Mouse (Mus musculus): ENCODE results near the gene Asap2.

Asap2 gene

DNA sequence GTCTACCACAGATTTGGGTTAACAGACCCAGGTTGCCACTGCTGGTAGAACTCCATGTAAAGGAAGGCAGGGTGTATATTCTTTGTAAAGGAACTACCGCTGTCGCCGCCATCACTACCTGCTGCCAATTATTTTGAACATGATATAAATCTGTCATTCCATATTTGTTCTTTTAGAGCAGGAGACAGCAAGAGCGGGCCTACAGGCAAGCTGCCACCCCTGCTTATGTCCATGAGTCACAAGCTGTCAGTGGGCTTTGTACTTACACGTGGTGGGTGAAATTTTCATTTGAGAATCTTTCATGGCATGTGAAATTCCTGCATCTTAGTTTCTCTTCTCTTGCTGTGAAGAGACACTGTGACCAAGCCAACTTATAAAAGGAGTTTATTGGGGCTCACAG lies 273.0 kb downstream of the Asap2 start:
- DNase-seq (ENCODE audit: low read depth, low spot score): no peak

DNA sequence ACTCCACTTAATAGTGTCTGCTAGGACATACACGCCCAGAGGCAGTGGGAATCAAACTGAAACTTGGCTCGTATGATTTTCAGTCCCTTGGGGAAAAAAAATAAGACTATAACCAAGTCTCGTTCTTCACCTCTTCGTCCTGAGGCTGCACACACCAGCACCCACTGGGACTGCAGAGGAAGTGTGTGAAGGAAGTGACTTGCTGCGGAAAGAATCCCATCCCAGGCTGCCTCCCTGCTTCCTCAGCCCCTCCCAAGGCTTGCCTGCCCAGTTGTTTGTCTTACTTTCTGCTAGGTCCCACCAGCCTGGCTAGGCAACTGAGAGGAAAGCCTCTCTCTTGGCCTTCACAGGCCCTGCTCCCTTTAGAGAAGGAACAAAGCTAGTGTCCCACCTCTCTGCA lies 274.0 kb downstream of the Asap2 start:
- no peak for DNase-seq (ENCODE audit: low read depth, low spot score)

DNA sequence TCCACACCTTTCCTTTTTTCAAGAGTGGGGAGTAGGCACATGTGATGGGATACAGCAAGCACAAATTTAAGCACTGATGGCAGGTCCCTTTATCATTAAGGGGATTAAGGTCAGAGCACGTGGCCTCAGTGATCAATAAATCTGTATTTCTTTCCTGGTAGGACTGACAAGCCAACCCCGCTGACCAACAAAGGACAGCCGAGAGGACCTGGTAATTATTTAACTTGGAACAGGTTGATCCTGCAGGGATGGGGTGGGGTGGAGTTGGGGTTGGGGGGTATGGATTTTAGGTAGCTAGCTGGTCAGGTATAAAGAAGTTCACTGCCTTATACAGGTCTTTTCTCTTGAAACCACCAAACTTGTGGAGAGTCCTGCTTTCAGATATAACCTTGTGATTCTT lies 274.7 kb downstream of the Asap2 start:
- no peak for DNase-seq (ENCODE audit: low read depth, low spot score)

DNA sequence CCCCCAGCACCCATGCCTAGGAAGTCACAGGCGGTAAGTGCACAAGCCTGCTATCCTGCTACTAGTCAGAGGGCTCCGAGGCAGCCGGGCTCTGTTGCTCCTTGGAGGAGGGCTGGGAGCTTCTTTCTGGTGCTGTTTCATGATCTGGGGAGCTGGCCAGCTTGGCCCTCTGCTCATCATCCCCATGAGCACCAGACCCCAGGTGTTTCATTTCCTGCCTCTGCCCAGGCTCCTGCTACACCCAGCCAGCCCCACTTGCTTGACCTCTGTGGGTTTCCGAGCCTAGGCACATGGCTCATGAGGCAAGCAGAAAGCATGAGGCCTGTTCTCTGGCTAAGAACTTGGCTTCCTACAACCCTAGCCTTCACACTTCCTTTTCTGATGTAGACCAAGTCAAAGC lies 275.2 kb downstream of the Asap2 start:
- DNase-seq (ENCODE audit: low read depth, low spot score): no peak

DNA sequence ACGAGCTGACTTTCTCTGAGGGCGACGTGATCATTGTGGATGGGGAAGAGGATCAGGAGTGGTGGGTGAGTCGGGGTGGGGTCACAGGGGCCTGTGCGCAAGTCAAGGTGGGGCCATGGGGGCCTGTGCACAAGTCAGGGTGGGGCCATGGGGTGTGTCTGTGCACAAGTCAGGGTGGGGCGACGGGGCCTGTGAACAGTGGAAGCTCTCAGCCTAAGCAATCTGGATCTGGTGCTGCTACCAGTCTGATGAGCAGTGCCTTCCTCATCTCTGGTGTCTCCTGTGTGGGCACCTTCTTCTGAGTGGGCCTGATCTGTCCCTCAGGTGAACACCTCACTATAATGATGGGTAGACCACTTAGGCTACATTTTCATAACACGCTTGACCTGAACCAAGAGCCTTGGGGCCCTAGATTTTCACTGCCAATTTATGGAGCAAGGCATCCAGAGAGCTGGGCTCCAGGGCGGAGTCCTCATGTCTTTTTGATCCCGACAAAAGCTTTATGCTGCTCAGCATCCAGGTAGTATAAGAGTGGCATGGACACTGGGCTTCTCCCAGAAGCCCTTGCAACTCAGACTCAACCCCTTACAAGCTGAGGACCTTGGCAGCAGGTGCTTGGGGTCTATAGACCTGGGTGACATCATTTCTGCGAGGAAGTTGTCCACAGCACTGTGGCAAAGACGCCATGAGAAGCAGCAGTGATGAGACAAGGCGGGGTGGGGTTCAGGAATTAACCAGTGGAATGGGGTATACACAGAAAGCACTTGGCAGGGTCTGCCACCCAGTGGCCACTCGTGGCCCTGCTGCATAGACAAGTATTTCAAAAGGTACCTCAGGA lies 275.9 kb downstream of the Asap2 start:
- peak; percentile 73 for DNase-seq (ENCODE audit: low read depth, low spot score)

DNA sequence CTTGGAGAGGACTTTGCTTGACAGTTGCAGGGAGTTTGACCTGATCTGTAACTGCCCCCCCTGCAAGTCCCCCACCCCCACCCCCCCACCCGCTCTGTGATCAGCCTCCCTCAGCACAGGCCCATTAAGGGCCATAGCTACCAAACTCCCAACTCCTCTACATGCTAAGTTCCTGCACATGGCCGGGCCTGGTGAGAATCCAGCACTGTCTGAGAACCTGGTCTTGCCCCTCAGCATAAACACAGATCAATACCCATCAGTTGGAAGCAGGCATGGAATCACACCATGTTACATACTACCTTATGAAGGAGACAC lies 276.5 kb downstream of the Asap2 start:
- no peak for DNase-seq (ENCODE audit: low read depth, low spot score)

DNA sequence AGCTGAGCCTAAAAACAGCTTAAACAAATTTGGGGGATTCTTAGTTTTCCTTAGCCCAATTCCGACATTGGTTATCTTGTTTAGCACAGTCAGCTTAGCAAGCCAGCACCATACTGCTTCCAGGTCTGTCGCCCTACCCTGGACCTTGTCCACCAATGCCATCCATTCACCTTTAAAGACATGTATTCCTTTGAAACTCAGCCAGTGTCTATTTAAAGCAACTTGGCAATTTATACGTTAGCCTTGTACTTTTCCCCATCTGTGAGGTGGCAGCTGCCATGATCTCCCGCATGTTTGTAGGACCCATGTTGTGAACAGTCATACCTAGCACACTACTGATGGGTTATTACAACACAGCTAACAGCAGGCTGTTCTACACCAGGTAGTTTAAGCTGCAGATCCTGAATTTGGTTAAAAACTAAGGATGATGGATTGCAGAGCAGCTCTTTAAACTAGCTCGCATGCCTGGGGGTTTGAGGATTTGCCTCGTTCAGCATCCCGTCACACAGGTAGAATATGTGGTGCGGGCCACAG lies 277.9 kb downstream of the Asap2 start:
- no peak for DNase-seq (ENCODE audit: low read depth, low spot score)

DNA sequence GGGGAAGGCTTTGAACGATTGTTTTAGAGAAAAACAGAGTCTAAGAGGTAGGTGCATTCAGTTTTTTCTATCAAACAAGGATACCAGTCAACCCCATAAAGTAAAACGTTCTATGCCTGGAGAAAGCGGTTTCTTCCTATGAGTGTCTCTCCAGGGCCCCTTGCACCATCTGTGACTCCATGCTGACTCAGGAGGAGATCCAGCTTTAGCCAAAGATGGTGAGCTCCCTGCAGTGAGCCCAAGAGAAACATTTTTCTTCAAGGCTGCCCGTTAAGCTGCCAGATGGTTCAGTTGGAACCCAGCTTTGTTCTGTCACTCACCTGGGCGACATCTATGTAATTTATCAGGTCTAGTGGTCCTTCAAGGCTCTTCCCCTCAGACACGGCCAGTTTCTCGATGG lies 284.2 kb downstream of the Asap2 start:
- no peak for DNase-seq (ENCODE audit: low read depth, low spot score)

DNA sequence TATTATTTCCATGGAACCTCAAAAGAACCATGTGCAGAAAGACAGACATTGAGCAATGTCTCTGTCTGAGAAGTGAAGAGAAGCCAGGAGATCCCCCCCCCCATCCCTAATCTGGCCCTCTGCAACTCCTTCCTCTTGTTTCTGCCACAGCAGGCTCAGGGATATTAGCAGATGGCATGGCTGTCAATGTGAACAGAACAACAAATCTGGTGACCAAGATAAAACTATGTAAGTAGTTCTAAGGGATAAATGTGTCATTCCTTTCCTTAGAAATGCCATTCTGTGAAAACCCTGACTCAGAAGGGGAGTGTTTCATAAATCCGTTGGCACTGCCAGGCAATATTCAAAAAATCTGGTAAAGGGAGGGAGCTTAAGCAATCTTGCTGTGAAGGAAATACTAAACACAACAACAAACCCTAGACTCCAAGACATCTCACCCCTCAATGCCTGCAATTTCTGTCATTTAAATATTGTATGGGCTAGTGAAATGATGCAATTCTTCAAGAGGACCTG lies 287.1 kb downstream of the Asap2 start:
- DNase-seq (ENCODE audit: low read depth, low spot score): no peak

DNA sequence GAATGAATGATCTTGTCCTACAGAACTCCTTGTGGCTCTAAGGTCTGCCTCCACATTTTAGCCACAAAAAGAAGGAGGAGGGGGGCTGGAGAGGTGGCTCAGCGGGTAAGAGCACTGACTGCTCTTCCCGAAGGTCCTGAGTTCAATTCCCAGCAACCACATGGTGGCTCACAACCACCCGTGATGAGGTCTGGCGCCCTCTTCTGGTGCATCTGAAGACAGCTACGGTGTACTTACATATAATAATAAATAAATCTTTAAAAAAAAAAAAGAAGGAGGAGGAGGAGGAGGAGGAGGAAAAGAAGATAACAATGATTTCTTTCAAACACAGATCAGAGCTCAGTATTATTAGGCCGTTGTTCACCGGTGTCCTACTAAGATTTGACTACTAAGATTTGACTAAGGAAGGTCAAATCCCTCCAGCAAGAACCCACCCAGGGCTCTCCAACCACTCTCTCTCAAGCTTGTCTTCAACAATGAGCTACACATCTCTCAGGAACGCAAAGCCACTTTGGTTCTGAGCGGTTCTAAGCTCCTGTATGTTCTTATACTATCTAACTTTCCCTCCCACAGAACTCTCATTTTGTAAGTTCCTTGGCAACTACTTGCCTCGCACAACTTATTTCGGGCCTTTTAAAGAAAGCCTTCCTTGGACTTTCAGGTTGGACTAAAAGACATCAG lies 294.6 kb downstream of the Asap2 start, which contains the start of gene Cpsf3:
Gene Cpsf3 (plus strand): TSS at position 631 of the 681 bp plus-strand sequence.
- DNase-seq (ENCODE audit: low read depth, low spot score): no peak

DNA sequence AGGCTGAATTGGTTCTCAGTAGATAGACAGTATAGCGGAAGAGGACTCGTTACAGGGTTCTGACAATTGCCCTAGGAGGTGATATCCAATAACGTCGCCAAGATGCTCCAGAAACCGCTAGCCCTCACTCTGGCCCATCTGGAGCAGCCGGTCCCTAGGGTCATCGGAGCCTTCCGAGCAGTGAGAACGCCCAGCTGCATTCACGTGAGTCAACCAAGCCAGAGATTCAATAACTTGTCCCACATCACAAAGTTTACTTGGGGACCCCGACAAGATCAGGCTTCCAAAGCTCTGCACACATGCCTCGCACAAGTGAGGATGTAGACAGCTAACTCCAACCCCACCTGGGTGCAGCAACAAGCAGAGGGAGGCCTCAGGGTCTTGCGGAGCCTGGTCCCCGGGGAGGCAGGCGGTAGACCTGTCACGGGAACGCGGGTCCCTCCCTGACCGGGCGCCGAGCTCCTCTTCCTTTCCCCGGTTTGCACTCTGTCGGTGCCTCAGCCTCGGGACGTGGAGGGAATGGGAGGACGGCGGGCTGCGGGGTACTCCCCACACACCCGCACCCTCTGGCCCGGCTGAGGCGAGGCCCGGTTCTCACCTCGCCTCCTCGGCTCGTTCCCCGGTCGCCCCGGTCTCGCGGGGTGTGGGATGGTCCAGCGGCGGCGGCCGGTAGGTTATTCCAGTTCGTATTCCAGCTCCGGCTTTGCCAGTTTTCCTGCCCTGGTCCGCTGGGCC lies 295.4 kb downstream of the Asap2 start:
- peak; percentile 14 for DNase-seq (ENCODE audit: low read depth, low spot score)

DNA sequence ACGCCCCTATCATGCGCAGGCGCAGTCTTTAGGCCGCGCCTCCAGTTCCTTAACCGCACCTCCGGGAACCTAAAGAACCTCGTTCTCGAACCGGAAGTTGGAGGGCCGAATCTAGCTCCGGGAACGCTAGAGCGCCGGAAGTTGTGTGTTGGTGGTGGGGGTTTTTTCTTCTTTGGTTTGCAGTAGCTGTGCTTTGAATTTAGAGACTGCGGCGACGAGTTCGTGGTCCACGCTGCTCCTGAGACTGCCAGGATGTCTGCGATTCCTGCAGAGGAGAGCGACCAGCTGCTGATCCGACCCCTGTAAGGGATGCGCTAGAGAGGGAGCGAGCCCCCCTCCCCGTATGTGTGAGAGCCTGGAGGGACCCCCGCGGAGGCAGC lies 296.0 kb downstream of the Asap2 start, which contains the start of gene Itgb1bp1:
Gene Itgb1bp1 (minus strand): TSS at position 42 of the 380 bp plus-strand sequence.
- DNase-seq (ENCODE audit: low read depth, low spot score): peak; percentile 99

DNA sequence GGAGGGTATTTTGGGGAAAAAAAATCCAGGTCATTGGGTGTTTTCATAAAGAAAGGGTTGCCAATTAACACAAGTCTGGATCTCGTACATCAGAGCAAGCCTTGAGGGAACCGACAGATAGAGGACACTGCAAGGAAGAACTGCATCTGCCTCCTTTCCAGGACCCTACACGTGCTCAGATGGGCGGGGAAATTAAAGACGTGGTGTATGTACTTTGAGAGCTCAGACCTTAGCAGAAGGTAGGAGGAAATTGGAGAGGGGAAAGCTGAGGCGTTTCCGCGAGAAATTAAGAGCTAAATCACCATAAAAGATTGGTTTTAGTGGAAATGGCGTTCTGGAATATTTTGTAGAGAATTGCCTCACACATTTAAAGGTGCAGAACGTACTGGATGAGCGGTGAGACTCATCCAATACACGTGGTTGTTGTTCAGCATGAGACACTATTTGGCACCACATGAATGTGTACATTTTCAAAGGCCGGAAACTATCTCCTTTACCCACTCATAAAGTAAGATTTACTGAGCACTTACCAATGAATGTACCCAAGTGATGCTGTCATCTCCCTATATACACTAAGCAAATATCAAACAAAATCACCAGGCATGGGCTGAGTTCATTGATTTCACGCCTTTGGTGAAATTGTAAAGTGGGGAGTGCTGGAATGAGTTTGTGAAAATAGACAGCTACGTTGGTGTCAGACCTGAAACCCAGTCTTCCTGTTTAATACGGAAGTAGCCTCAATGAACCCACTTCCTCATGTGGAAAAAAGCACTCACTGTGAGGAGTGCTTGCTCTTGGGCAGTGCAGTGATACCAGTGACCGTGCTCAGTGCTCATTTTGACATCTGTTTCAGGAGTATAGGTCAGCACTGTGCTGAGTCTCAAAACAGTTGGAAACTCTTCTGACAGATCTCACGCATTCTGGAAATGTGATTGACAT lies 296.7 kb downstream of the Asap2 start:
- peak; percentile 32 for DNase-seq (ENCODE audit: low read depth, low spot score)

DNA sequence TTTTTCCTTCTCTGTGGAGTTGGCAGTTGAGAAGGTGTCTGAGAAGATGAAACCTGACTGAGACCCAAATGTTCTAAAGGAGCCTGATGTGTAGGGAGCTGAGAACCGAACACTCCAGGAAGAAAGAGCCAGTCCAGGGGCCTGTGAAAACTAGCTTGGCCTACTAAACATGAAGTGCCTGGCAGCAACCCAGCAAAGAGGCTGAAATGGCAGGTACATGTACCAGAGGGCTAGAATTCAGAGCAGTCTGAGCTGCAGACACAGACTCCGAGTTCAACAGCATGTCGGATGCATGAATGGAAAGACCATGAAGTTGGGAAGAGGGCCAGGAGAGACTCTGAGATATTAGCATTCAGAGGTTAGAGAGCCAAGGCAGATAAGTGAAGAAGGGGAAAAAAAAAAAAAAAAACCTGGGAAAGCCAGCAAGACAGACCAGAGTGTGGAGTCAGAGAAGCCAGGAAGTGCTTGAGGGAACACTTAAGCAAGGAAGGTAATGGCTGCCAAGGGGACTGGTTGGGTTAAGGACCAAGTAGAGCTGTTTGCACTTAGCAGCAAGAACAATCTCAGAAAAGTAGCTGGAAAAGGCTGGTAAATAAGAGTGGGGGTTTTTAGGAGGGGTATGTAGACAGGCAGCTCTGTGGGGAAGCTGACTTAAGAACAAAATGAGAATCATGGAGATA lies 298.6 kb downstream of the Asap2 start:
- DNase-seq (ENCODE audit: low read depth, low spot score): no peak

DNA sequence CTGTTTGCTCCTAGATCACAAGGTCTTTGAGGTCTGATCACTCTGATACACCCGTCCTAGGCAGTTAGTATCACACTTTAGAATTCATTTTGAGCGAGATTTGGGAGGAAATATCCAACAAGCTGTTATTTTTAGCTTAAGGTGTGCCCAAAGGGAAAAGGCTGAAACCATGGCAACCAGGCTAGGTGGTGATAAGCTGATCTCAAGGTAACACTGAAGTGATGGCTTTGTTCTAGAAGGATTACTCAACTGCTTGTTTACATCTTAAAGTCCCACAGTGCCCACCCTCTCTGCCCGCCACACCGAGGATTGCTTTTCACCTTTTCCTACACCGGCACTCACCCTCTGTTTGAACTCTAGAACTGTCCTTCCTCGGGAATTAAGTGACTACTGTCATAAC lies 299.4 kb downstream of the Asap2 start:
- DNase-seq (ENCODE audit: low read depth, low spot score): no peak

DNA sequence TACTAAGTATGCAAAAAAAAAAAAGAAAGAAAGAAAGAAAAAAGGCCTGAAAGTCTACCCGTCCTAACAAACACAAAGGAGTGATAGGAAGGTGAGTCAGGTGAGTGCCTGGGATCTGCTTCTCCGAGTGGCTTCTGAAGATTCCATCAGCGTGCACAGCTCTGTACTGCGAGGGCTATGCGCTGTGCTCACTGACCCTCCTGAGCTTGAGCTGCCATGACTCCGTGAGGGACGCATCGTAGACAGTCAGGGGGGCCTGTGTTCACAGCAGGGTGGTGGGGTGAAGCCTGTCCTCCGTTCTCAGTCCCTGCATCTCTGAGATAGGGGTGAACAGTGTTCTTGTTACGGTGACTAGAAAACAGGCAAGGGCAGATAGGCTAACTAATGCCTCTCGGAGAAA lies 308.6 kb downstream of the Asap2 start:
- DNase-seq (ENCODE audit: low read depth, low spot score): no peak

DNA sequence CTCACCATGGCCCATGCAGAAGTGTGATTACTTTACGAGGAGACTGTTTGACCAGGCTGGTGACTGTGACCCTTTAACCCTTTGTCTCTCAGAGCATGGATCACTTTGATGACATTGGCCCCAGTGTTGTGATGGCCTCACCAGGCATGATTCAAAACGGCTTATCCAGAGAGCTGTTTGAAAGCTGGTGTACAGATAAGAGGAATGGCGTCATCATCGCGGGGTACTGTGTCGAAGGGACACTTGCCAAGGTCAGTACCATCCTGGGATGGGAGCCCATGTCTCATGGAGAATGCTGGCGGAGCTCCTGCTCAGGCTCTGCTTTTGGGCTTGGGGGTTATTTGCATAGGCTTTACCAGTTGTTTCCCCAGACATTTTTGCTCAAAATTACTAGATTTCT lies 311.1 kb downstream of the Asap2 start:
- DNase-seq (ENCODE audit: low read depth, low spot score): no peak

DNA sequence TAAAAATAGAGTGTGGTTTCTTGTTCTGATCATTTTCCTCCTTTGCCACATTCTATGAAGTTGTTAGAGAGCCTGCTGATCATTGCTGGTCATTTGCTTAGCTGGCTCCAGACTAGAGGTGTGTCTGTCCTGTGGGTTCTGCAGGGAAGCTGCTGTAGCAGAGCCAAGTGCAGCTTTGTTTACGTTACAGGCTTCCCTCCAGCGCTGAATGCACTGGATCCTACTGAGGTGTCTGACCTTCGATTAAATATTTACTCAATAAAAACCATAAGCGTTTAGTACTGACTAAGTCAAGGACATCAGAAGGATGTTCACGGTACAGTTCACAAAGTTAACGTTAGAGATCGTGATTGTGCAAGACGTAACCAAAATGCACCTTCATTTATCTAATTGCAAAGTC lies 311.7 kb downstream of the Asap2 start:
- no peak for DNase-seq (ENCODE audit: low read depth, low spot score)

DNA sequence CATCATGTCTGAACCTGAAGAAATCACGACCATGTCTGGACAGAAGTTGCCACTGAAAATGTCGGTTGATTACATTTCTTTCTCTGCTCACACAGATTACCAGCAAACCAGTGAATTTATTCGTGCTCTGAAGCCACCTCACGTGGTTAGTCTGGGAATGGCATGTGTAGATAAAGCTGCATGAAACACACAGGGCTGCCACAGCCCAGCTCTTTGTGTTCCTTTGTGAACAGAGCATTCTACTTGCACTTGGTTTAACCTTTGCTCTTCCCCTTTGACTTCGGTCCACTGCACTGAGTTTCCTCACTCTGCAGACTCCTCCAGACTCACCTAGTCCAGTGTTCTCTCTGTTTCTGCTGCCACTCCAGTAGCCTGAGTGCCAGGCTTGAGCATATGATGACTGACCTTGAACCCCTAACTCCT lies 312.1 kb downstream of the Asap2 start:
- no peak for DNase-seq (ENCODE audit: low read depth, low spot score)

DNA sequence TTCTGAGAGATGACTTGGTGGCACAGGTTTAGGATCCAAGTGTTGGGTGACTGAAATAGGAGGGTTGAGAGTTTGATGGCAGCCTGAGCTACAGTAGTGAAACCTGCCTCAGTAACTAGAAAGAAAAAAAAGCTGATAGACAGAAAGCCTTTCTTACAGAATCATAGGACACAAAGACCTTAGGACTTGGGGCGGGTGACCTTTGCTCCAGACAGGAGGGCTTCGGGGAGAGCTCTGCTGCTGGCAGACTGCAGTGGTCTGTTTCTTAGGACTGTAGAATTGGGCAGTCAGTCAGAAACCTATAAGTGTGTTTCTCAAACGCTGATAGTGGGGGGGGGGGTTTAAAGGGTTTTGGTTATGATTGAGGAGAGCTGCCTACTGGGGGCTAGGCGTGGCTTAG lies 315.5 kb downstream of the Asap2 start:
- DNase-seq (ENCODE audit: low read depth, low spot score): no peak
